Mouse (Mus musculus): ENCODE results near the gene Ndufb2. TPM values are rescaled to one million over a fixed set of nuclear protein-coding genes. Genes with fewer than 3 reads are reported as not detected.
A peak's percentile ranks its signal among the peaks of the same experiment; 100 is the strongest.

Ndufb2 gene
- polyA plus RNA-seq (2012; rRNA removed) = 315 and 319 TPM in 2 replicates

DNA sequence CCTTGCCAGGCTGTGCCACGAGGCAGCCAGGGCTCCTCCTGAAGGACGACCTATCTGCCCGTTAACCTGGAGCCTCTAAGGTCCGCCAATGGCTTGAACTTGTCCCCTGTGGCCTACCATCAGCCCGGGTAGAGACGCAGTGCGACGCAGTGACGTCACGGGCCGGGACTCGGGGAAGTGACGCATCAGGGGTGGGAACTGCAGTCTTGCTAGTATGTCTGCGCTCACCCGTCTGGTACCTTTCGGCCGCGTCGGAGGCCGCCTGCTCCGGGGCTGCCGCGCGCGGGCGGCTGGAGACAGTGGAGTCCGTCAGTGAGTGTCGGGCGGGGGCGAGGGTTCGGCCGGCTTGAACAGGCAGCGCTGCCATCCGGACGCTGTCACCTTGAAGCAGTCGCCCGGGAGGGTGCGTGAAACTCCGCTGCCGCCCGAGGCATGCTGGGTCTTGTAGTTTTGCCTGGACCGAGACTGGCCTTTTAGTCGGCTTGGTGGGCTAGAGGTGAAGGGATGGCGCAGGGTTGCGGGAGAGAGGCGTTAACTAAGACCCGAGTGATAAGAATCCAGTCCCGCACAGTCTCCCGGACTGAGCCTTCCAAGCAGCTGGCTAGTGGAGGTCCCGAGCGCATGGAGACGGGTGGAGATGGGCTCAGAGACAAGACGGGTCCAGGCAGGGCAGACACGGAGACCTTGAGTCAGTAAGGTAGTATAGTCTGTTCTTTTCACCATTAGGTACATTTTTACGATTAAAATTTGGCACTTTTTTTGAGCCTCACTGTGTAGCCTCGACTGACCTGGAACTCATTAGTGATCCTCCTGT lies at the start of gene Ndufb2:
Gene Ndufb2, plus strand, starts transcription at position 174 of the 814 bp plus-strand sequence.
- Histone ChIP-seq H3K4me1 (ENCODE audit: control insufficient read depth, insufficient read depth, low read length) (peaks cover 9% of the 10 kb centered on the region), H3K27ac (ENCODE audit: insufficient read depth, low read length) (peak within 1 kb of the TSS; percentile 98), H3K27me3 (ENCODE audit: control insufficient read depth, insufficient read depth, low read length) (no peaks in the 10 kb centered on the region), H3K4me3 (replicated peaks; ENCODE audit: insufficient read depth, low read depth, low read length) (peak within 1 kb of the TSS; percentile 82)
- WGBS = under 1% methylated on average over 56 of the region's 56 CpGs
- DNase-seq = peak; percentile 96 to 98
- TF ChIP-seq CTCF (IDR thresholded peaks at IDR 0.05; ENCODE audit: borderline replicate concordance, insufficient read depth, low read depth, low read length) (no peak), POLR2A (IDR thresholded peaks at IDR 0.05; ENCODE audit: borderline replicate concordance, insufficient read depth, low read length) (peak; percentile 85; the same call in 1 of the 2 replicates)

DNA sequence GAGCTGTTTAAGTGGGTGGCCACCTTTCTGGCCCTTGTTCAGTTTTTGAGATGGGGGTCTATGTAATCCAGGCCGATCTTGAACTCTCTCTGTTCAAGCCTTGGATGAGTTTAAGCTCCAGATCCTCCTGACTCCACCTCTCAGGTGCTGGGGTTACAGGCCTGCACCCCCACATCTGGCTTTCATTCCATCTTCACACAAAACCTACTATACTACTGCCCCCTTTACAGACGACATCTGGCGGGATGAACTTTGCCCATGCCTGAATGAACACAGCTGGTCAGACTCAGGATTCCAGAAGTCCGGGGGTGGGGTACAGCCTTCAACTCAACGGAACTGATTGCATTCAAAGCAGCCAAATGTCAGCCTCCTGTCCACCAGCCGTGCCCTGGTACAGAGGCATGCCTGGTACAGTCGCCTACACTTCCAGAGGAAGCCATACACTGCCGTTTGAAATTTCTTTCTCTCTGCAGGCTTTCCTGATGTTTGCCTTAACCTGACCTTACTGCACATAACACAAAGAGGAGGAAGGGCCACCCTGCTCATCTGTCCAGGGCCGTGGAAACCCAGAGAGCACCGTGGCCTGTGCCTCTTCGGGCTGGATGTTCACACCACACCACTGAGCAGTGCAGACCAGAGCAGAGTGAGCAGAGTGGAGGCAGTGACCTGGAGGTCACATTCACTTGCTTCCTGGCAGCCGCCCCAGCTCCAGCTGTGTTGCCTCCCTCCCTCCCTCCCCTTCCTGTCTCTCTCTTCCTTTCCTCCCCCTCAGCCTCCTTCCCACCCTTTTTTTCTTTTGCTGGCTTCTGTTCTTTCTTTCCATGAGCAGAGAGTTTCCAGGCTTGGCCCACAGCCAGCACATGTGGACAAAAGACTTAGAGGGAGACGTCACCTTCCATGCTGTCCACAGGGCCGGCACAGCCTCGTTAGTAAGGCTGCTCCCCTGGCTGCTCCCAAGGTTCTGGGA lies 49.5 kb upstream of the Ndufb2 start:
- DNase-seq = no peak
- Histone ChIP-seq H3K4me3 (replicated peaks; ENCODE audit: insufficient read depth, low read depth, low read length) (no peak overlapping the region), H3K4me1 (ENCODE audit: control insufficient read depth, insufficient read depth, low read length) (no peaks in the 10 kb centered on the region; the same call in 1 of the 2 replicates), H3K27ac (ENCODE audit: insufficient read depth, low read length) (no peak overlapping the region), H3K27me3 (ENCODE audit: control insufficient read depth, insufficient read depth, low read length) (no peaks in the 10 kb centered on the region; the same call in 1 of the 2 replicates)
- TF ChIP-seq POLR2A (IDR thresholded peaks at IDR 0.05; ENCODE audit: borderline replicate concordance, insufficient read depth, low read length) (no peak), CTCF (IDR thresholded peaks at IDR 0.05; ENCODE audit: borderline replicate concordance, insufficient read depth, low read depth, low read length) (no peak)
- 40% methylated on average over 15 of the region's 15 CpGs for WGBS

DNA sequence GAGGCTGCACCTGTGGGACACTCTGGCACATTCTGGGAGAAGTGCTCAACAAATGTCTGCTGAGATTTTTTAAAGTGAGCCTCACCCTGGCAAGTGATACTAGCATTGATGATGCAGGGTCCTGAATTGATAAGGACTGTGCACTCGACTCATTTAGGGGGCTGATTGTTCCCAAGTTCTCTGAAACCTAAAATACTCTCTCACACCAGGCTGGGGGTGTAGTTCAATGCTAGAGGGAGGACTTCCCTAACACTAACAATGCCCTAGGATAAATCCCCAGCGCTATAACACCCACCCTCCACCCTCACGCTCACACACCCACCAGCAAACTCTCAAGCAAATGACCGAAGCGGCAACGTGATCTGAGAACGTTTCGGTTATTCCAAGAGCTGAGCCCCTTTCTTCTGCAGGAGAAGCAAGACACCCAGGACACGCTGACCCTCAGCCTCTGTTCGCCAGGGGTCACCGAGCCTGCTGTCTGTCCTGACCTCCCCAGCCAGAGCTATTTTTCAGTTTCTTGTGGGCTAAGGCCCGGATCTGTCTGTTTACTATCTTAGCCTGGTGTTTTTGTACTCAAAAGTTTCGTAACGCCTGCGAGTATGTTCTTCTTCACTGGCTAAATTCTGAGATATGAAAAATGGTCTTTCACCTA lies 48.5 kb upstream of the Ndufb2 start:
- Histone ChIP-seq H3K4me1 (ENCODE audit: control insufficient read depth, insufficient read depth, low read length) (no peaks in the 10 kb centered on the region; the same call in 1 of the 2 replicates), H3K27me3 (ENCODE audit: control insufficient read depth, insufficient read depth, low read length) (no peaks in the 10 kb centered on the region; the same call in 1 of the 2 replicates), H3K4me3 (replicated peaks; ENCODE audit: insufficient read depth, low read depth, low read length) (no peak overlapping the region), H3K27ac (ENCODE audit: insufficient read depth, low read length) (no peak overlapping the region)
- no peak for DNase-seq
- WGBS = 71% methylated on average over 15 of the region's 15 CpGs
- no peak for TF ChIP-seq CTCF (IDR thresholded peaks at IDR 0.05; ENCODE audit: borderline replicate concordance, insufficient read depth, low read depth, low read length)
- no peak for TF ChIP-seq POLR2A (IDR thresholded peaks at IDR 0.05; ENCODE audit: borderline replicate concordance, insufficient read depth, low read length)

DNA sequence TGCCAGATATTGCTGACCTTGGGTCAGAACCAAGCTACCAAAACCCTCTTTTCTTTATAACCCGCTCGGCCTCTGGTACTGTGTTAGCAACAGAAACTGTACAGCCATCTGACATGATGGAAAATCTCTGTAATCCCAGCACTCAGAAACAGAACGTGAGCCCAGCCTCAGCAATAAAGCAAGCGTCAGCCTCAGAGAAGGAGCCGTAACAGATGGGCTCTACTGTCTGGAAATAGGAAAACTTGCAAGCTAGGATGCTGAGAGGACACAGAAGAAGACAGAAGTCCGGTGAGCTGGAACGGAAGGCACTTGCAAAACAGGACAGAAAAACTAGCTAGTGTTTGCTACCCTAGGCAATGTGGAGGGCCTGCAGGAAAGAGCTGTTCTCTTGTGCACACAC lies 46.9 kb upstream of the Ndufb2 start:
- TF ChIP-seq POLR2A (IDR thresholded peaks at IDR 0.05; ENCODE audit: borderline replicate concordance, insufficient read depth, low read length) = no peak
- TF ChIP-seq CTCF (IDR thresholded peaks at IDR 0.05; ENCODE audit: borderline replicate concordance, insufficient read depth, low read depth, low read length) = no peak
- Histone ChIP-seq H3K4me1 (ENCODE audit: control insufficient read depth, insufficient read depth, low read length) (no peaks in the 10 kb centered on the region), H3K27ac (ENCODE audit: insufficient read depth, low read length) (no peak overlapping the region), H3K27me3 (ENCODE audit: control insufficient read depth, insufficient read depth, low read length) (no peaks in the 10 kb centered on the region), H3K4me3 (replicated peaks; ENCODE audit: insufficient read depth, low read depth, low read length) (no peak overlapping the region)
- 87% methylated on average over 7 of the region's 7 CpGs for WGBS
- DNase-seq = no peak

DNA sequence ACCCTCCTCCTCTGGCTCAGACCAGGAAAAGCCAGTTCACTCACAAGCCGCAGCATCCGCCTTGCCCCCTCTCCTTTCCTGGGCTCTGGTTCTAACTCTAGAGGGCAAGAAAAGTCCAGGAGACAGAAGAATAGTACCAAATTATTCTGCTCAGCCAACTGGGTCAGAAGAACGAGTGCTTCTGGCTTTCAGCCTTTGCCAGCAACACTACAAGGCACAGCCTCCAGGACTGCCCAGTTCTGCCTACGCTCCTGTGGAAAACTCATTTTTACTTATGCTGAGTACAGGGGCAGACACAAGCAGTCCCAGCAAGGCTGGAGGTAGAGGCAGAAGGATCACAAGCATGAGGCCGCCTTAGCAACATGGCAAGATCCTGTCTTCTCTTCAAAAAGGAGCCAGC lies 44.3 kb upstream of the Ndufb2 start:
- no peak overlapping the region for H3K4me3 ChIP-seq (replicated peaks; ENCODE audit: insufficient read depth, low read depth, low read length)
- H3K27me3 ChIP-seq (ENCODE audit: control insufficient read depth, insufficient read depth, low read length) = no peaks in the 10 kb centered on the region
- WGBS = 61% methylated on average over 5 of the region's 5 CpGs
- no peak overlapping the region for H3K27ac ChIP-seq (ENCODE audit: insufficient read depth, low read length)
- TF ChIP-seq POLR2A (IDR thresholded peaks at IDR 0.05; ENCODE audit: borderline replicate concordance, insufficient read depth, low read length) = no peak
- no peak for TF ChIP-seq CTCF (IDR thresholded peaks at IDR 0.05; ENCODE audit: borderline replicate concordance, insufficient read depth, low read depth, low read length)
- DNase-seq = peak in 1 of 2 experiments; percentile 25
- H3K4me1 ChIP-seq (ENCODE audit: control insufficient read depth, insufficient read depth, low read length) = no peaks in the 10 kb centered on the region

DNA sequence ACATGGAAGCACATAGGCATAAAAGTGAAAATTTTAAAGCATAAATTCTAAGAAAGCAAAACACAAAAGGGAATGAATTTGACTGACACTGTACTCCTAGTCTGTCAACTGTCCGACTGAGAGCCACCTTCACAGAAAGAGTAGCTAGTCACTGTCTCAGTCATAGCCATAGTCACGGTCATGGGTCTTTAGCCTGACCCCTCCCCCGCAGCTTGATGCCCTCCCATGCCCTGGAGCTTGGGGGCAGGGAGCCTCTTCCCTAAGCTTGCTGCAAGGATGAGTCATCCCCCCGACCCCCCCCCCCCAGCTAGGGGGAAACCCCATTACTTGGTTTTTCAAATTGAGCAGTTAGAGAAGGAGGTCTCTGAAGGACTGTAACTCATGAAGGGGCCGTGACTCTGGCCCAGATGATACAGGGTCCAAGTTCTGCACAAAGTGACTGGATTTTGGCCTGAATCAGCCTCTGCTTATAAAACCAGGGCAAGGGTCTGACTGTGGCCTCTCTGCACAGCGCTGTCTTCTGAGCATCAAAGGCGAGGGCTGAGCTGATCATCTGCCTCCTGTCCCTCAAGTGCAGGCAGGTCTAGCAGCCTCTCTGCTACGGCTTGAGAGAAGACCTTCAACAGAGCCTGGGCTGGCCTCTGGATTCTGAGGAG lies 40.3 kb upstream of the Ndufb2 start:
- Histone ChIP-seq H3K27me3 (ENCODE audit: control insufficient read depth, insufficient read depth, low read length) (no peaks in the 10 kb centered on the region), H3K27ac (ENCODE audit: insufficient read depth, low read length) (no peak overlapping the region), H3K4me3 (replicated peaks; ENCODE audit: insufficient read depth, low read depth, low read length) (no peak overlapping the region), H3K4me1 (ENCODE audit: control insufficient read depth, insufficient read depth, low read length) (peaks cover 5% of the 10 kb centered on the region; the same call in 1 of the 2 replicates)
- 68% methylated on average over 8 of the region's 8 CpGs for WGBS
- DNase-seq = no peak
- TF ChIP-seq CTCF (IDR thresholded peaks at IDR 0.05; ENCODE audit: borderline replicate concordance, insufficient read depth, low read depth, low read length) (no peak), POLR2A (IDR thresholded peaks at IDR 0.05; ENCODE audit: borderline replicate concordance, insufficient read depth, low read length) (no peak)
